Mouse (Mus musculus): ENCODE results near the gene Dnah2.

GRCm38 (mm10) chr11:69559183-69559582 lies 10.3 kb upstream of the Dnah2 start:
- TF ChIP-seq CTCF (IDR thresholded peaks at IDR 0.05) (no peak), POLR2A (IDR thresholded peaks at IDR 0.05; ENCODE audit: insufficient read depth, low read depth, low read length) (peak; percentile 47), EP300 (IDR thresholded peaks at IDR 0.05; ENCODE audit: insufficient read depth, low read depth, low read length) (peak; percentile 88)

Data from heart, adult 2 months (tissue).